Mouse (Mus musculus) spleen, postnatal 14 days (tissue): ENCODE measurements around the gene Nkx3-2.

ENCODE experiments used
- DNase-seq, 2 experiments: peaks; one replicate each; pipeline ENCODE4 v3.0.0; 2021 to 2022; ENCODE audit warnings: low spot score in 2 of 2

Nkx3-2 gene

GRCm38 (mm10) chr5:41762141-41762946 lies 2.0 kb downstream of the Nkx3-2 start:
- no peak for DNase-seq

- no peak for DNase-seq
These were observed 2.7 kb downstream of the Nkx3-2 start for GRCm38 (mm10) chr5:41761509-41762140.

- no peak for DNase-seq
These were observed 3.3 kb downstream of the Nkx3-2 start for GRCm38 (mm10) chr5:41760831-41761508.

GRCm38 (mm10) chr5:41760071-41760470 lies 4.2 kb downstream of the Nkx3-2 start:
- no peak for DNase-seq

- no peak for DNase-seq
These were observed 5.3 kb downstream of the Nkx3-2 start for GRCm38 (mm10) chr5:41758671-41759639.

- no peak for DNase-seq
These were observed 7.0 kb downstream of the Nkx3-2 start for GRCm38 (mm10) chr5:41757338-41757737.

- no peak for DNase-seq
These were observed 7.9 kb downstream of the Nkx3-2 start for GRCm38 (mm10) chr5:41756396-41756795.

- no peak for DNase-seq
These were observed 8.8 kb downstream of the Nkx3-2 start for GRCm38 (mm10) chr5:41755373-41755960.

GRCm38 (mm10) chr5:41754836-41755235 lies 9.5 kb downstream of the Nkx3-2 start:
- no peak for DNase-seq

GRCm38 (mm10) chr5:41754226-41754775 lies 10.0 kb downstream of the Nkx3-2 start:
- DNase-seq: no peak

- no peak for DNase-seq
These were observed 11.6 kb downstream of the Nkx3-2 start for GRCm38 (mm10) chr5:41752721-41753120.

- DNase-seq: no peak
These were observed 19.2 kb downstream of the Nkx3-2 start for GRCm38 (mm10) chr5:41744898-41745780.

- no peak for DNase-seq
These were observed 20.1 kb downstream of the Nkx3-2 start for GRCm38 (mm10) chr5:41744234-41744633.

- DNase-seq: no peak
These were observed 25.5 kb downstream of the Nkx3-2 start for GRCm38 (mm10) chr5:41738817-41739216.

GRCm38 (mm10) chr5:41737039-41737438 lies 27.3 kb downstream of the Nkx3-2 start:
- DNase-seq: no peak

GRCm38 (mm10) chr5:41727017-41727416 lies 37.3 kb downstream of the Nkx3-2 start:
- no peak for DNase-seq

- no peak for DNase-seq
These were observed 38.7 kb downstream of the Nkx3-2 start for GRCm38 (mm10) chr5:41725573-41725972.
